Mouse (Mus musculus) c-Kit-negative CD71-positive TER-119-positive erythroid progenitor cells, embryonic 14.5 days (primary cell): ENCODE data around the gene Mrps7.
"Not testable (repeated sequence)": the region's sequence is repeated elsewhere in the genome, so short reads cannot be mapped to it uniquely, and the experiment has no call there.

Experiments
- DNase-seq: peaks from one replicate; pipeline ENCODE4 v3.0.0-alpha.2; 2013; ENCODE audit warnings: low read depth, low spot score

Mrps7 gene

DNA sequence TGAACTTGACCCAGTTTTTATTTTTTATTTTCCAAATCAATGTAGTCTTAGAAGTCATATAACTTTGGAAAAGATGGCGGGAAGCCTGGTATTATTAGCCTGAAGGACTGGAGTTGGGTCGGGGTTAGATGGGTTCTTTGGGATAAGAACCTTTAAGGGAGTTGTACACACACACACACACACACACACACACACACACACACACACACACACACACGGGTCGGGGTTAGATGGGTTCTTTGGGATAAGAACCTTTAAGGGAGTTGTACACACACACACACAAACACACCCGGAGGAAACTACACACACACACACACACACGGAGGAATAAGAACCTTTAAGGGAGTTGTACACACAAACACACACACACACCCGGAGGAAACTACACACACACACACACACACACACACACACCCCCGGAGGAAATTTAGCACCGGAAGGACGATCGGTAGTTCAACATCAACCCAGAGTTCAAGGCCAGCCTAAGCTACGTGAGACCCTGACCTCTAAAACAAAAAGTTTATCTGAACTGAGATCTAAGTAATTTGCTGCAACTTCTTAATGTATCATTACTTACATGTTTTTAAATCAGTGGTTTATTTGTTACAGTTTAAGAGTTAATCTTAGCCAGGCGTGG lies 24.9 kb downstream of the Mrps7 start:
- no peak for DNase-seq

DNA sequence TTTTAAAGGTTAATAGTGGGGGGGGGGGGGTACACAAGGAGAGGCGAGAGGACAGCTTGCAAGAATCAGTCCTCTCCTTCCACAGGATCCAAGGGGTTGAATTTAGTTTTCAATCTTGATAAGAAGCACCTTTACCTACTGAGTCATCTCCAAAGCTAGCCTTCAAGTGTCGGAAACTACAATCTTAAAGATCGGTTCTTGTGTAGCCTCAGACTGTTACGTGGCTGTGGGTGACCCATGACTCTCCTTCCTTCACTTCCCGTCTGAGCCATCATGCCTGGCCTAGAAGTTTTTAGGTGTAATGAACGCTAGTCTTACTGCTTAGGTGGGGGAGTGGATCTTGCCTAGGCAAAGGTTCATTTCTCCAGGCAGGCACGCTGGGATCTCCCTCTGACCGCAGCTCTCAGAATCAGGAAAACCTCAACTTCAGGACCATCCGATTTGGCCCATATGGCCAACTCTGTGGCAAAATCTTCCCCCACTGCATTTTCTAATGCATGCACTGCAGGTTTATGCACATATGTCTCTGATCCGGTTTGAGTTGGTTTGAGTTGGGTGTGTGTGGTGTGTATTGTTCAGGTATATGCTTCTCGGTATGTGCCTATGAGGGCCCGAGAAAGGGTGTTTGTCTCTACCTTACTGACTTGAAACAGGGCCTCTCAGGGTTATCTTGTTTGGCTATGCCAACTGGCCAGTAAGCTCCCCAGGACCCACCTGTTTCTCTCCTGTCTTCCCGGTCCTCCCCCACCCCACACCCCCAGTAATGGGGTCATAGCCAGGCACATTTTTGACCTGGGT lies 26.2 kb downstream of the Mrps7 start:
- no peak for DNase-seq

DNA sequence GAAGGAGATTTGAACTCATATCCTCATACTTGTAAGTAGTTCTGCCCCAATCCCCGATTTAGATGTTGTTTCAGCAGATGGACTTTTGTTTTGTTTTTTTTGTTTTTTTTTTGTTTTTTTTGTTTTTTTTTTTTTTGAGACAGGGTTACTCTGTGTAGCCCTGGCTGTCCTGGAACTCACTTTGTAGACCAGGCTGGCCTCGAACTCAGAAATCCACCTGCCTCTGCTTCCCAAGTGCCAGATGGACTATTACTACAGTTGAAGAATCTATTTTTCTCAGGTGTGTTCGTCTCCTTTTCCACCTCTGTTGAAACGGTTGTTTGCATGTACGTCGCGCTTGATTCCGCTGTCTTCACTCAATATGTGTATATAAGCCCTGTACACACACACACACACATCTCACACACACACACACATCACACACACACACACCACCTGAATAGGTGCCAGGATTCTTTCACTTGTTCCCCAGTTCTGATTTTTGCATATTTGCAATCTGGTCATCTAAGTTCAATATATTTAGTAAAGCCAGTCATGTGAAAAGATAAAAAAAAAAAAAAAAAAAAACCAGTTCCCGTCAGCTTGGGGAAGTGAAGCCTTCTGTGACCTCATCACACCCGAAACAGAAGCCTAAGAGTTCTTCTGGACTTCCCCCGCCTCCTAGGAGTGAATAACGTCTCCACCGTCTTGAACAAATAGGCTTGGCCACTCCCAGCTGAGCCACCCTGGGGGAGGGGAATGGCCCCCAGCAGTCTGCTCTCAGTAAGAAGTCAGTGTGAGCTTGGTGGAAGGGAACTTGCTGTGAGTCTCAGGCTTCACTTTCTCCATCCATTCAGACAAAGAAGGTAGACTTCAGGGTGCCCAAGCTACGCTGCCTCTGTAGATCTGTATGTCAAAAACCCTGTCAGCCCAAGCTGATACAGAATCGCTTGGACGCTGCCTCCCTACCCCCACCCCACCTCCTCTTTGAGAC lies 27.1 kb downstream of the Mrps7 start:
- DNase-seq = no peak

DNA sequence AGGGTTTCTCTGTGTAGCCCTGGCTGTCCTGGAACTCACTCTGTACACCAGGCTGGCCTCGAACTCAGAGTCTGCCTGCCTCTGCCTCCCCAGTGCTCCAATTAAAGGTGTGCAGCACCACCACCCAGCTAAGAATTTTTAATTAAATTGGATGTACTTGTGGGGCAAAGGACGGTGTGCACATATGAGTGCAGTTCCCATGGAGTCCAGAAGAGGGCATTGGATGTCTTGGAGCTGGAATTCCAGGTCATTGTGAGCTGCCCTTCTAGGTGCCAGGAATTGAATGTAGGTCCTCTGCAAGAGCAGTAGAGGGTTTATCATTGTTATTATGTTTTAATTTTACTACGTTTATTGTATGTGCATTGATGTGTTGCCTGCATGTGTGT lies 27.8 kb downstream of the Mrps7 start:
- DNase-seq = peak; percentile 32

DNA sequence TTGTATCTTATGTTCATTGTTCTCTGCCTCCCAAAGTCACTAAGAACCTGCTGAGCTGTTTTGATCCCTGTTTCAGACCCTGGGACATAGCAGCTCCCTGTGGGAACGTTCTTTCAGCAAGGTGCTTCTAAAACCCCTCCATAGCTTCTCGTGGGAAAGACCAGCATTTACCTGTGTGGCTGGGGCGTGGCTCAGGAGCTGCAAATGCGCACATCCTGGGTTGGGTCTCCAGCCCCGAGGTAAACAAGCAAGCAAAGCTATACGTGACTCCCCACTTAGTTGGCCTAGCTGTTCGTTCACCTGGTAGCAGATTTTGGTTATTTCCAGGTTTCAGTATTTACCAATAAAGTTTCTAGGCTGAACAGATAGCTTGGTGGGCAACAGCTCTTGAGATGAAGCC lies 28.5 kb downstream of the Mrps7 start:
- DNase-seq = no peak

DNA sequence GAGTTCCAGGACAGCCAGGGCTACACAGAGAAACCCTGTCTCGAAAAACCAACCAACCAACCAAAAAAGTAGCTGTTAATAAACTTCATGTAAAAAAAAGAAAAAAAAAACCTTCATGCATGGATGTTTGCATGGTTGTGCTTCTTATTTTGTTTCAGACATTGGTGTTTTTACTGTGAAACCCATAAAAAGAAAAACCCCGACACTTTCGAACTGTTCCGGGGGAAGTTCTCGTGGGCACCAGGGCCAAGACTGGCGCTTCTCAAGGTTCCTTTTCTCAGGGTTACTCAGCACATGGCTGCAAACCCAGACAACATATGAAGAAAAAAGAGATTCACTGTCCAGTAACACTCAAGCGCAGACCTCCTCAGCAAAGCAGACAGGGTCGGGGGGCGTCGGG lies 29.1 kb downstream of the Mrps7 start:
- no peak for DNase-seq

DNA sequence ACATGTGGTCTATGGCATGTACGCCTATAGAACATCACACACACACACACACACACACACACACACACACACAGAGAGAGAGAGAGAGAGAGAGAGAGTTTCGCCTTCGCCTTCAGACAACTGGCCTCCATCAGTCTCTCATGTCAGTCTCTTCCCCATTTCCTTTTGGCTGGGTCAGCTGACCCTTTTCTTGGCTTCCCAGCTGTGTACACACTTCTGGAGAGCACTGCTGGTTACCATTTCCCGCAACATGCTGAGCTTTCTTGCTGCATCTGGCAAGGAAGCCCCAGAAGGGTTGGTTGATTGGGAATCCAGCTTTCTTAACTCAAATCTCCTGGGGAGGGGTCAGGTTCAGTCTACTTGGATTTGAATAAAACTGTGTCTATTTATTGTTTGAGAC lies 30.4 kb downstream of the Mrps7 start:
- no peak for DNase-seq

DNA sequence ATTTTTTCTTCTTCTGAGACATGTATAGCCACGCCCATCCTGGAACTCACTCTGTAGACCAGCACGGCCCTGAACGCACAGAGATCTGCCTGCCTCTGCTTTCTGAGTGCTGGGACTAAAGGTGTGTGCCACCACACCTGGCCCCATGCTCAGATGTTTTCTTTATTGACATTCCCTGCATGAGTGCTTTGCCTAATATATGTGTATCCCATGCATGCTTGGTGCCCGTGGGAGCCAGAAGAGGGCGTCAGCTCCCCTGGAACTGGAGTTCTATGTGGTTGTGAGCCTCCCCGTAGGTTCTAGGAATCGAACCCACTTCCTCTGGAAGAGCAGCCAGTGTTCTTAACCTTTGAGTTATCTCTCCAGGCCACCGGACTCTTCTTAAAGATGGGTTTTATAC lies 31.3 kb downstream of the Mrps7 start:
- no peak for DNase-seq

DNA sequence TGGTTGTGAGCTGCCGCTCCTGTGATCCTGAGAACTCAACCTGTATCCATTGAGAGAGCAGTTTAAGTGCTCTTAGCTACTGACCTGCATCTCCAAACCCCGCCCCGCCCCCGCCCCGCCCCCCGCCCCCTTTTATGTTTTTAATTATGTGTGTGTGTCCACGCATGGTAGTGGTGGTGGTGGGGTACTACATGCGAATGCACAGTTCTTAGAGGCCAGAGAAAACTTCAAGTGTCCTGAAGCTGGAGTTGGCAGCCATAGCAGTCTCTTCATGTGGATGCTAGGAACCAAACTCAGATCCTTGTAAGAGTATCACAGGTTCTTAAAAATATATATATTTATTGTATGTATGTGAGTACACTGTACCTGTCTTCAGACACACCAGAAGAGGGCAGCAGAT lies 31.8 kb downstream of the Mrps7 start:
- no peak for DNase-seq

DNA sequence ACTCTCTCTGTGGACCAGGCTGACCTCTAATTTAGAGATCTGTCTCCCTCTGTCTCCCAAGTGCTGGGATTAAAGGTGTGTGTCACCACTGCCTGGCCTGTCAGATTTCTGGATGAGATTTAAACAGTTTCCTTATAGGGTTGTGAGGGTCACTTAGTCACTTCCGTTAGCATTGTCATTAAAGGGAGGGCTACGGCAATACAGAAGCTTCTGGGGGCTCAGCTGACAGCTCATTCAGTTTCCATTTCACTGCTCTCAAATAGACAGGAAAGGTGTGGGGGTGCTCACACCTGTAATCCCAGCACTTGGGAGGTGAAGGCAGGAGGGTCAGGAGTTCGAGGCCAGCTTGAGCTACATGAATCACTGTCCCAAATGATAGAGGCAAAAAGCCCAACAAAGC lies 33.2 kb downstream of the Mrps7 start:
- no peak for DNase-seq

DNA sequence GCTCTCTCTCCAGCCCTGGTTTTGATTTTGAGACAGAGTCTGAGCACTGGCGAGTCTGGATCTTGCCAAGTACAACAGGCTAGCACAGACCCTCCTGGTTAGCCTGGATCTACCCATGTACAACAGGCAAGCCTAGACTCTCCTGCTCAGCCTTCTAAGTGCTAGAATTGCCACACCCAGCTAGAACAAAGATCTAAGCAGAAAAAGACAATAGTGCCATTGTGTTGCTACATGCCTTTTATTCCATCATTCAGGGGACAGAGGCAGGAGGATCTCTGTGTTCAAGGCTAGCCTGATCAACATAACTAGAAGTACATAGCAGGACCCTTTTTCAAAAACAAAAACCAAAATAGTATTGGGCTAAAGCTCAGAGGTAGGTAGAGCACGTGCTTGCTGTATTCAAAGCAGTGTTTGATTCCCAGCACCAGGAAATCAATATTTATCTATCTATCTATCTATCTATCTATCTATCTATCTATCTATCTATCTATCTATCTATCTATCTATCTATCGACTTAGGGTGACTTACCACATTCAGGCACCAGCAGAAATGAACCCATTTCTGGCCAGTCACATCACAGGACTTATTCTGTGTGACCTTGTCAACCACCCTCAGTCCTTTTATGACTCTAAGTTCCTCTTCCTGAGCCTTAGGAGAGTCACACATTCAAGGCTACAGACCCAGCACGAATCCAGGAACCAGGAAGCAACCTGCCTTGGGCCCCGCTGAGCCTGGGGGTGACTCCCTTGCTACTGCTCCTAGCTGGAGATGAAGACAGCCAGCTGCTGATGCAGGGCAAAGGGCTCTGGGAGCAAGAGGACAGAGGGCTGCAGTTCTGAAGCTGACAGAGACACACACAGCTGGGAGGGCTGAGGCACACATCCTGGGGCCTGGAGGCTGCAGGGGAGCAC lies 35.0 kb downstream of the Mrps7 start:
- no peak for DNase-seq

DNA sequence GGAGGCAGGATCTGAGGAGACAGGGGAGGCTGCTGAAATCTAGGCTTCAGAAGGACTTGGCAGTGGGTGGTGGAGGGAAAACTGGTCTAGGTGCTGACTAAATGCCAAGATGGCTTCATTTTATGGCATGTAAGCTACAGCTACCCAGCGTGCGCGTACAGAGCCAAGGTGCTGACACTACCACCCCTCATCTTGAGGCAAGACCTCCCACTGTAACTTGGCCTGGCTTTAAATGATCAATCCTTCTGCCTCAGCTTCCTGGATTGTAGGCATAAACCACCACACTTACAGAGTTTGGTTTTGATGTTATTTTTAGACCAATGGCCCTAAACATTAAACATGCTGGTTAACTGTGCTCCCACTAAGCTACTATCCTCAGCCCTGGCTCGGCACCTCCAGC lies 35.8 kb downstream of the Mrps7 start:
- DNase-seq = no peak

DNA sequence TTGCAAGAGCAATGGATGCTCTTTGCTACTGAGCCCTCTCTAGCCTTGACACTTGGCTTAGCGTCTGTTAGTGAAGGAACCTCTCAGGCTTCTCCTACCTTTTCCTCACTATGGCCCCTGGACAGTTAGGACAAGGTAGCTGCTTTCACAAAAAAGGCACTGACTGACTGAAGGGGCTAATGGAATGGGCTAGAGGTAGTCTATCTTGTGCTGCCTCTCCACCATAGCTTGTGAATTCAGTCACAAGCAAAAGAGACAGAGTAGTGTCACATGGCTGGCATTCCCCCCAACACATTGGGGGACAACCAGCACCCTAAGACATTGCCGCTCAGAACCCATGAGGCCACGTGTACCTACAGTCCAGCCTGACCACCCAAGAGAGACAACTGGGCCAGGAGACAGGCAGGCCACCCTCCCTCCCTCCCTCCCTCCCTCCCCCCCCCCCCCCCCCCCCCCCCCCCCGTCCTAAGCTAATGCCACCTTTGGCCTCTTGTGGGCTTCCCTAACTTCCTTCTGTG lies 36.6 kb downstream of the Mrps7 start:
- DNase-seq = no peak

DNA sequence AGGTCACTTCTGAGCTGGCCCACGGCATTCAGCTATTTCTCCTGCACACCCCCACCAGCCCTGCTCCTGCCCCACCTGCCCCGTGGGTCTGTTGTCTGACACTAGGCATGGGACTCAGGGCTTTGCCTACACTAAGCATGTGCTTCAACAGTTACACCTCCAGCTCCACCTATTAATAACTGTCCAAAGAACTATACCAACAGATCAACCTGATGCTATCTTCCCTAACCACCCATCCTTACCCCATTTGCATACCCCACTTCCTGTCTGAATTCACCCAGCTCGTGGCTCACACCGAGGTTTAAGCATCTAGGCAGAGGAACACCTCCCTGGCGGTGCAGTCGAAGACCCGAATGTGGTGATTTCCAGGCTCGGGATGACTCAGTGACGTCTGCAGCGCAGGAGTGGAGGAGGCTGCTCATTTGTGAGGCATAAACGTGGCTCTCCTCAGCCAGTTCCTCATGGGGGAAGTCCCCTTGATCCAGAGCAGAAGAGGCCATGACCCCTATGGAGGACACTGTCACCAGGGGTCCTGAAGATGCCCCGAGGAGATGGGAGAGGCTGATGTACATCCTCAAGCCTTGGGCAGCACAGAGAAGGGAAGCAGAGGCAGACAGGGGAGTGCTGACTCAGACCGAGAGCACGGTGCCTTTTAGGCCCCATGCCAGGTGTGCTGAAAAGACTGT lies 37.4 kb downstream of the Mrps7 start:
- DNase-seq = no peak

DNA sequence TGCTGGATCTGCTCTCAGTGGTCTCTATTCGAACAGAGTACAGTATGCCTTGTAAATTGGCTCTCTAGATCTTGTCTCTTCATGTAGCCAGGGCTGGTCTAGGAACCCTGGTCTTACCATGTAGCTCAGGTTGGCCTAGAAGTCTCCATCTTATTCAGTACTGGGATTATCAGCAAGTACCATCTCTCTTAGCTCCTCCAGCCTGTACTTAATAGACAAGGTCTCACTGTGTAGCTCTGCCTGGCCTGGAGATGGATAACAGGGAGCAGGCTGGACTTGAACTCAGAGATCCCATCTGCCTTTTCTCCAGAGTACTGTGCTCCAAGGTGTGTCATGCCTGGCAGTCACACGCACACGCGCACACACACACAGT lies 37.9 kb downstream of the Mrps7 start:
- DNase-seq = no peak

DNA sequence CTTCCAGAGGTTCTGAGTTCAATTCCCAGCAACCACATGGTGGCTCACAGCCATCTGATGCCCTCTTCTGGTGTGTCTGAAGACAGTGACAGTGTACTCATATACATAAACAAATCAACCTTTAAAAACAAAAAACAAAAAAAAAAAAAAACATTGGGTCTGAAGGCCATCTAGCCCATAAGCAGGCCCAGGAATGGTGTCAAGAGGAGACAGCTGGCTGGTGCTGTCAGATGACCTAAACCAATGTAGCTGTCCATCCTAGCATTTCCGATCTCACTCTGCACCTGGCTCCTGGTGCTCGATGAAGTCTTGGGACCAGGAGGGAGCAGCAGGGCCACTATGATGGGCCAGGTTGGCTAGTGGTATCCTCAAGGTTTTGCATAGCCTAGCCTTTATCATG lies 39.0 kb downstream of the Mrps7 start:
- DNase-seq = no peak

DNA sequence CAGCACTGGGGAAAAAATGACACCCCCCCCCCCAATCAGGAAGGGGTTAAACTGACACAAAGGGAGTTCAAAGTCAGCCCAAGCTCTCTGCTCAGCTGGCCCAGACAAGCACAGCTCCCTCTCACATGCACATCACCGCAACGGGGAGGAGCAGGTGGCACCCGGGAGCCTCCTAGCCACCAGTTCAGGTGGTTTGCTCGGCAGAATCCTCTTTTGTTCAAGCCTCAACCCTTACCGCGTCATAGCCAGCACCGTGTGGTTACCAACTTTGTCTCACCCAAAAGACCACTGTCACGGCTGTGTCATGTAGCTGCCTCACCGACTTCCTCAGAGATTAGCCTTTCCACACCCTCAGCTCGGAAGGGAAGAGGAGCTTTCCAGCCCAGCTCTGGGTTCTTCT lies 39.5 kb downstream of the Mrps7 start:
- no peak for DNase-seq

DNA sequence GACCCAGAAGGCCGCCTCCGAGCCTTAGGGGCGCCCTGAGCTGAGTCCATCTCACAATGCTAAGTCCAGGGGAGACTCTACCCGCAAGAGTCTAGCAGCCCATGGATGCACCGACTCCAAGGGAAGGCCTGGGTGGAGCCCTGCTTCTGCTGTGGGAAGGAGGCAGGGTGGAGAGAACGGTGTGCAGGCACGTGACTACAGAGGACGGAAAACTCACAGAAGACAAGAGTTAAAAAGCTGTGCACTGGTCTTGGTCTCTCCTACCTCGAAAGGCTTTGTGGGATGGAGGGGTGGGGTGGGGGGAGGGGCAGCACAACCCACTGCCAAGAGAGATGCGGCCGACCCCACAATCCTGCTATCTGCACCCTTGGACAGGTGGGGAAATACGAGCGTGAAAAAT lies 40.6 kb downstream of the Mrps7 start:
- no peak for DNase-seq

DNA sequence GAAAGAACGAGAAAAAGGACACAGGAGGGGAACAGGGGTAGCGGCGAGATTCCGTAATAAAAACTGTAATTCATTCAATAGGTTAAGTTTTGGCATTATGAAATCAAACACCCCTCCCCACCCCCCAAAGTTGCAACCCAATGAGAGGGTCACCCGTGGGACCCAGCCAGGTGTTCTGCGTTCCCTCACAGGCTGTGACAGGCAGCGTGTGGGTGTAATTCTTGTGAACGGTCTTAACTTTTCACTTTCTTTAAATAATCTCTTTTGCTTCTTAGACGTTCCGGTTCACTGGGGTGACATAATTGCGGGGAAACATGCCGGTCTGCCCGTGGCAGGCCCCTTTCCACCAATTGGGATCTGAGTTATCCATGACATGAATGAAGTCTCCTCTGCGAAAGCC lies 41.8 kb downstream of the Mrps7 start:
- DNase-seq = not testable (repeated sequence)

DNA sequence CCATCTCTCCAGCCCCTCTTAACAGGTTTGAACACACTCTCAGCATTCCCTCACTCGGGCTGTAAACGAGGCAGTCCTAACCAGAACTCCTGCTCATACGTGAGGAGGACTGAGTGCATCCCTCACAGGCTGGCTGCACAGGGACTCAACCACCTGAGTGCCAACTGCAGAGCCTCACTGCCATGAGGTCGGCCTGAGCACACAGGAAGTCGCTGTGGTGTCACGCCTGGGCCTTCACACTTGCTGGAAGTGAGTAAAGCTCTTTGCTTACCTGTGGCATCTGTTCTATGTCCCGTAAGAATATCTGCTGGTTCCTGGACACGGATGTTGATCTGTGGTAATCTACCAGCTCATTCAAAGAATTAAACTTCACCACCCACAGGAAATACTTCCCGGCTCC lies 42.7 kb downstream of the Mrps7 start:
- DNase-seq = no peak

DNA sequence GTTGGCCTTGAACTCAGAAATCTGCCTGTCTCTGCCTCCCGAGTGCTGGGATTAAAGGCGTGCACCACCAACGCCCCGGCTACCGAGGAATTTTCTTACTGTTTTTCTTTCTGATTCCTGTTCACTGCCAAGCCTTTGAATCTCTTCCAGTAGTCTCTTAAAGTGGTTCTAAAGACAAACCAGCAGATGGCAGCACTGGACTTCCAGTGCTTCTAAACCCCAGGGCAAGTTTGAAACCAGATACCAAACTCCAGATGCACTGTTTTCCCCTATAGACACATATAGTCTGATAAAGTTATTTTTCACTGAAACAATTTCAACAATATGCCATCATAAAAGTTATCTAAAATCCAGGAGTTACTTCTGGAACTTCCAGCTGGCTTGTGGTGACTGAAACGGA lies 43.7 kb downstream of the Mrps7 start:
- DNase-seq = peak; percentile 40
